Mouse (Mus musculus) liver, postnatal 0 days (tissue): Measurements from ENCODE around the gene Nckap1.

Experiments
- CTCF ChIP-seq: sonication (generic); IDR thresholded peaks from 2 replicates; pipeline ENCODE4 v1.5.1; 2016; ENCODE audit warnings: antibody characterized with exemption, low read depth
- EP300 ChIP-seq: IDR thresholded peaks from 2 replicates; pipeline ENCODE4 v1.6.1; 2016; ENCODE audit warnings: antibody characterized with exemption, low read depth, mild to moderate bottlenecking

- TF ChIP-seq EP300 (no peak), CTCF (no peak)
Measured at GRCm38 (mm10) chr2:80562253-80562652, 18.9 kb downstream of the Nckap1 start.
